11 mouse cellular contexts compared by ENCODE assay signal in genomic region chr17:12737934-12738333, GRCm38 (mm10). TPM values are rescaled to one million over a fixed set of nuclear protein-coding genes. Genes with fewer than 3 reads are reported as not detected.
DNase-seq lines count a peak whose midpoint lies in the region; ATAC-seq and TF ChIP-seq lines count a peak whose summit lies in the region.
"Had no signal": no experiment of that assay in that cellular context is flagged by ENCODE, and none has a peak within 500 bp of the region (broad histone marks: within the 10 kb centered on the region; RNA-seq: fewer than 3 reads in every experiment).

No protein-coding gene starts in this region.

- TF ChIP-seq CTCF in intestine, postnatal 0 days (IDR thresholded peaks at IDR 0.05; ENCODE audit: low read depth) = no peak

- H3K9ac ChIP-seq in embryonic facial prominence, embryonic 15.5 days = no peak overlapping the region
- no peak overlapping the region for H3K9ac ChIP-seq in intestine, postnatal 0 days (ENCODE audit: low read depth, low read length)
- H3K9ac ChIP-seq: liver, embryonic 13.5 days; midbrain, embryonic 13.5 days had no signal

- H3K27me3 ChIP-seq in embryonic facial prominence, embryonic 15.5 days = no peaks in the 10 kb centered on the region
- H3K27me3 ChIP-seq in intestine, postnatal 0 days (replicated peaks; ENCODE audit: control insufficient read depth, insufficient read depth, low read length) = no peaks in the 10 kb centered on the region
- H3K27me3 ChIP-seq: midbrain, embryonic 13.5 days had no signal

- H3K4me2 ChIP-seq in embryonic facial prominence, embryonic 15.5 days (replicated peaks) = no peak overlapping the region
- no peak overlapping the region for H3K4me2 ChIP-seq in intestine, postnatal 0 days (replicated peaks; ENCODE audit: low read depth)
- H3K4me2 ChIP-seq: liver, embryonic 13.5 days; midbrain, embryonic 13.5 days had no signal

- H3K4me3 ChIP-seq in embryonic facial prominence, embryonic 15.5 days (replicated peaks) = no peak overlapping the region
- H3K4me3 ChIP-seq in intestine, postnatal 0 days (ENCODE audit: low read depth, low read length) = no peak overlapping the region
- H3K4me3 ChIP-seq: liver, embryonic 13.5 days; midbrain, embryonic 13.5 days had no signal

- H3K4me1 ChIP-seq in embryonic facial prominence, embryonic 15.5 days = peaks cover 40% of the 10 kb centered on the region
- no peaks in the 10 kb centered on the region for H3K4me1 ChIP-seq in intestine, postnatal 0 days (replicated peaks; ENCODE audit: control insufficient read depth, insufficient read depth, low read length)

- ATAC-seq in frontal cortex, adult (ENCODE audit: low TSS enrichment) = peak; percentile 94
- no peak for ATAC-seq in embryonic facial prominence, embryonic 15.5 days (ENCODE audit: insufficient number of reproducible peaks, low FRiP score, low TSS enrichment, low read depth)
- ATAC-seq in intestine, postnatal 0 days = no peak
- ATAC-seq in megakaryocyte, adult 5-6 weeks (ENCODE audit: poor library complexity, severe bottlenecking) = no peak
- ATAC-seq: midbrain, embryonic 13.5 days had no signal

- DNase-seq in frontal cortex, postnatal 14 days (ENCODE audit: low spot score in 2 of 2) = no peak
- DNase-seq in left cerebral cortex, postnatal 25 days (ENCODE audit: low spot score in 2 of 2) = peak; percentile 9 to 84
- no peak for DNase-seq in left cerebral cortex, postnatal 10 days (ENCODE audit: extremely low spot score in 1 of 2, low spot score in 2 of 2)
- DNase-seq in embryo, embryonic 10 days (ENCODE audit: low spot score) = no peak
- DNase-seq: cerebellum, adult 9-11 months; liver, embryonic 13.5 days had no signal

- WGBS in embryonic facial prominence, embryonic 15.5 days = 31% methylated on average over 1 of the region's 1 CpGs
- WGBS in intestine, postnatal 0 days = 24% methylated on average over 1 of the region's 1 CpGs

- peaks cover 33% of the 10 kb centered on the region for H3K36me3 ChIP-seq in embryonic facial prominence, embryonic 15.5 days
- H3K36me3 ChIP-seq in intestine, postnatal 0 days (ENCODE audit: control insufficient read depth, insufficient read depth) = peaks cover 27% of the 10 kb centered on the region; the same call in 1 of the 2 replicates

- H3K9me3 ChIP-seq in embryonic facial prominence, embryonic 15.5 days (replicated peaks) = peaks cover 10% of the 10 kb centered on the region
- H3K9me3 ChIP-seq in intestine, postnatal 0 days (ENCODE audit: control insufficient read depth) = no peaks in the 10 kb centered on the region

- H3K27ac ChIP-seq in embryonic facial prominence, embryonic 15.5 days (replicated peaks) = peak overlapping the region; percentile 3; the same call in 1 of the 2 replicates
- H3K27ac ChIP-seq in intestine, postnatal 0 days (ENCODE audit: low read depth, low read length) = 0 out of 2 replicates have a peak overlapping the region, but pooled peaks have one; percentile 1
- H3K27ac ChIP-seq: liver, embryonic 13.5 days; midbrain, embryonic 13.5 days had no signal

- intact Hi-C loops in left cerebral cortex, postnatal 25 days (cut with DNase I) = no loop called here
- intact Hi-C loops in left cerebral cortex, postnatal 10 days (cut with DNase I) = no loop called here

RNA-seq across cellular contexts. Expression of gene Igf2r, which starts 31.5 kb away (rescaled TPM):
- total RNA-seq in left cerebral cortex, postnatal 25 days (2021) = 10 to 100 TPM; 28.5 to 29.2 TPM
- total RNA-seq in left cerebral cortex, postnatal 10 days (2021) = 10 to 100 TPM; 24.9 to 25.6 TPM
- 39.8 and 44.2 TPM in 2 replicates for polyA plus RNA-seq in embryonic facial prominence, embryonic 15.5 days (2015; fragmentation: Nextera tagmentation; extraction: Ambion mirVana)
- polyA plus RNA-seq in intestine, postnatal 0 days (2015; fragmentation: Nextera tagmentation; extraction: Ambion mirVana) = 25.1 and 28.7 TPM in 2 replicates
- total RNA-seq in megakaryocyte, adult 5-6 weeks (2015) = 0.69 and 1.9 TPM in 2 replicates
- 3.7 and 5.7 TPM in 2 replicates for total RNA-seq in megakaryocyte, adult 5-6 weeks (2017)

Comparison
In these comparisons a context has a peak if more than half of its experiments do, and no peak if none do; other contexts are left out.
1. DNase-seq: peak in left cerebral cortex, postnatal 25 days (2 of 2); none in frontal cortex, postnatal 14 days (0 of 2), left cerebral cortex, postnatal 10 days (0 of 2) and embryo, embryonic 10 days (single experiment).